Mouse (Mus musculus) colon, adult 2 months (tissue): ENCODE results near the gene Adam30. TPM values are rescaled to one million over a fixed set of nuclear protein-coding genes. Genes with fewer than 3 reads are reported as not detected.

Experiments used
- polyA plus RNA-seq: library from polyadenylated mRNA; depleted of rRNA; stranded (reverse); fragments of >200 nt; gene quantifications from 2 replicates; pipeline ENCODE4 v1.2.3, GENCODE M21; 2012; rRNA removed

Adam30 gene
- not detected in 2 replicates for polyA plus RNA-seq

GRCm38 (mm10) chr3:98160330-98160729 is at the start of gene Adam30:
TSS of gene Adam30 (plus strand) at chr3:98160630.

Other genes starting within 250 kb of the Adam30 start
- 11.3 and 11.5 TPM in 2 replicates for gene Notch2, start 147.1 kb upstream of the Adam30 start, polyA plus RNA-seq
- 102 and 141 TPM in 2 replicates for gene Reg4, start 61.5 kb downstream of the Adam30 start, polyA plus RNA-seq
- gene Hmgcs2, start 119.8 kb downstream of the Adam30 start, polyA plus RNA-seq = 212 and 256 TPM in 2 replicates
- gene Phgdh, start 179.4 kb downstream of the Adam30 start, polyA plus RNA-seq = 22.0 and 29.5 TPM in 2 replicates
- 2.0 and 2.5 TPM in 2 replicates for gene Zfp697, start 221.8 kb downstream of the Adam30 start, polyA plus RNA-seq